Mouse (Mus musculus): ENCODE data around the gene Chrne. TPM values are rescaled to one million over a fixed set of nuclear protein-coding genes. Genes with fewer than 3 reads are reported as not detected.

Gene Chrne
- total RNA-seq, 2 experiments from 2014 or later = 1.2 TPM; not detected in 1

DNA sequence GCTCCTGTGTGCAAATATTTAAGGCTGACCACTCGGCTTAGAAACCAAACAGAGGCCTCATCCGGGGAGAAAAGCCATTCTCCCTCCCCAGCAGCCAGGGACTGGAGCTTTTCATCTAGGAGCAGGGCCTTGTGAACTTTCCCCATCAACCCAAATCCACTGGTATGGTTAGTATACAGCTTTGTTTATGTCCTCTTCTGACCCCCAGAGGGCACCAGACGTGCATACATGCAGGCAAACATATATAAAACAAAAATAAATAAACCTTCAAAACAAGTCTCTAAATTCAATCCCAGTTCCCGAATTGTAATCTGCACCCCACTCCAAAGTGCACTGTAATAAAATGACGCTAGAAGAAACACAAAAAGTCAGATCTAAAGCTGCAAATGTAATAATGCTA, 10.5 kb upstream of the Chrne start:
- ATAC-seq (ENCODE audit: poor library complexity, severe bottlenecking) = peak; percentile 70

DNA sequence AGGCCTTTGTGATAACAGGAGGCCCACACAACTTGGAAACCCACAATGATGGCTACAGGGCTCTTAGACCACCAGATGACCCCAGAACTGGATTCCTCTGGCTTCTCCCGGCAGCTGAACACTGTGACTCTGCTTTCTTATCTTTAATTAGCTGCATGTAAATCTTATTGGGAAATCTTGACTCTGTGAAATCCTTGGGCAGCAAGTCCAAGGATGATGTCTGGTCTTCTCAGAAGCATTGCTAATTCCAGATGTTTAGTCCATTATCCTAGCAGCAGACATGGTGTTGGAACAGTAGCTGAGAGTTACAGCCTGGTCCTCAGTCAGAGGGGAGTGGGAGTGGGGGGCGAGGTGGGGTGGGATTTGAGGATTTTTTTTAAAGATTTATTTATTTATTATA, 9.4 kb upstream of the Chrne start:
- no peak for ATAC-seq (ENCODE audit: poor library complexity, severe bottlenecking)

DNA sequence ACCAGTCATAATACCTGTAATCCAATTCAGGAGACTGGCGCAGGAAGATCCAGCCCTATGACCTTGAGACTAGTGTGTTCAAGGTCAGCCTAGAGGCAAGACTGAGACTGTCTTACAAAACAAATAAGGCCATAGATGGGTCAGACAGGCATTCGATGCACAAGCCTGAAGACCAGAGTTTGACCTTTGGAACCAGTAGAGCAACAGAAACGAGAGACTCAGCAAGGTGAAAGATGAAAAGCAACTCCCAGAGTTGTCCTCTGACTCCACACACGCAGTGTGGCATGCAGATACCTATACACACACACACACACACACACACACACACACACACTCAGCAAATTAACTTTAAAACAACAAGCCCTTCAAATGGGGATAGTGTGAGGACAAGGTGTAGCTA, 7.9 kb upstream of the Chrne start:
- ATAC-seq (ENCODE audit: poor library complexity, severe bottlenecking) = no peak

DNA sequence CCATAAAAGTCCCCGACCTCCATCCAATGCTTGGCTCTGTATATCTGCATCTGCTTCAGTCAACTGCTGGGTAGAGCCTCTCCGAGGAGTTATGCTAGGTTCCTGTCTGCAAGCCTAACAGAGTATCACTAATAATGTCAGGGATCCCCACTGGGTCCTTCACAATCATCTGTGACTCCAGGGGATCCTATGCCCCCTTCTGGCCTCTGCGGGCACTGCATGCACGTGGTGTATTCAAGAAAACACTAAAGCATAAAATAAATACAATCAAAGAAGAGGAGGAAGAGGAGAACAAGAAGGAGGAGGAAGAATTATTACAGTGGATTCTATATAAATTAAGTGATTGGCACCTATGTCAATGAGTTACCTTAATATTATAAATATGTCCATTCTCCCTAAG, 6.5 kb upstream of the Chrne start:
- peak; percentile 77 for ATAC-seq (ENCODE audit: poor library complexity, severe bottlenecking)

DNA sequence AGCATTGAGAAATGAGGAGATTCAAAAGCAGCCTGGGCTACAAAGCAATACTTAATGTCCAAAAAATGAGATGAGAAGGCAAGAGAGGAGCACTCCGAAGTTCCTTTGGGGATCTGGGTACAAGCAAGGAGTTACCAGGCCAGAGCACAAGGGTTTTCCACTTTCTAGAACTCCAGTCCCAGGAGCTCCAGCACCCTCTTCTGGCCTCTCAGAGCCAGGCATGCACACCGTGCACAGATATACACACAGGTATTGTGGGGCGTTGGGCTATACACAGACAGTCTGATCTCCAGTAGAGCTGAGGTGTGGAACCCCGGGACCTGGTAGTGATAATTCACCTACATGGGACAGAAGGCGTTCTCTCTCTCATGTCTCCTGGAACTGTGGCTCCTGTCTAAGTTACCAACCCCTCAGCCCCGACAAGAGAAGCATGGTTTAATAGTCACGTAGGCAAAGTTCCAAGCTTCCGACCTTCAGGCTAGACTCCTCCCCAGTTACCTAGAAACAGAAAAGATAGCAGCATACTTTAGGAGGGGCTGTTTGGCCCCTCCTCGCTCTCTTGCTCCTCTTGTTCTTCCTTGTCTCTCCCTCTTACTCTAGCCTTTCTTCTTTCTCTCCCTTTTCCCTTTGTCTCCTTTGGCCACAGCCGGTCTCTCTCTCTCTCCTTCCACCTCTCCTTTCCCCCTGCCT, 4.2 kb upstream of the Chrne start:
- no peak for ATAC-seq (ENCODE audit: poor library complexity, severe bottlenecking)

DNA sequence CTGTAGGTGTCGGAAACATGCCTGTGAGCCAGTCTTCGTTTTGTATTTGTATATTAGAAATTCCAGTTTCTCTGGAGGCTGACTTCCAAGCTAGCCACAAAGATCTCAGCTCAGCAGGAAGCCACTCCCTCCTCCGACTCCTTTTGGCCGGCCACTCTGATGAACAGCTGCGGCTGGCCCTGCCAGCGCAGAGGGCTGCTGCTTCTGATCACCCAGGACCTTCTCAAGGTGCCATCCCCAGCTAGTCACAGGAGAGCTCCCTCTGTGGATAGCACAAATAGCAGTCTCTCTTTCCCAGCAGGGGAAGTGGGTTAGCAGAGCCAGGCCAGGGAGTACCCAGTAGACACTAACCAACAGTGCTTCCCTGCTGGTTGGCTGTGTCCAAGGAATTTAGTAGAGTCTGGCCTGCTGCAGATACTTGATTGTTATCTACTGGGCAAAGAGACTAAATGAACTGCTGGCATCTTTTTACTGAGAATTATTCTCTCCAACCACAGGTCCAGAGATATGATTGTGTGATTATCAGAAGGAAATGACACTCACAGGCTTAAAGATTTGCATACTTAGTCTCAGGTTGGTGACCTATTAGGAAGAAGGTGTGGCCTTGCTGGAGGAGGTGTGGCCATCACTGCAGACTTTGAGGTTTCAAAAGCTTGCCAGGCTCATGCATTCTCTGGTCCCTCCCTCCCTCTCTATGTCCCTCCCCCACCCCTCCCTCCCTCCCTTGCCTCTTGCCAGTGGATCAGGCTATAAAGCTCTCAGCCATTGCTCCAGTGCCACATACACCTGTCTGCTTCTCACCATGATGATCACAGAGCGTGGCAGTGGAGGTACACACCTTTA, 3.2 kb upstream of the Chrne start:
- peak; percentile 35; the same call in 1 of the 2 replicates for ATAC-seq (ENCODE audit: poor library complexity, severe bottlenecking)

DNA sequence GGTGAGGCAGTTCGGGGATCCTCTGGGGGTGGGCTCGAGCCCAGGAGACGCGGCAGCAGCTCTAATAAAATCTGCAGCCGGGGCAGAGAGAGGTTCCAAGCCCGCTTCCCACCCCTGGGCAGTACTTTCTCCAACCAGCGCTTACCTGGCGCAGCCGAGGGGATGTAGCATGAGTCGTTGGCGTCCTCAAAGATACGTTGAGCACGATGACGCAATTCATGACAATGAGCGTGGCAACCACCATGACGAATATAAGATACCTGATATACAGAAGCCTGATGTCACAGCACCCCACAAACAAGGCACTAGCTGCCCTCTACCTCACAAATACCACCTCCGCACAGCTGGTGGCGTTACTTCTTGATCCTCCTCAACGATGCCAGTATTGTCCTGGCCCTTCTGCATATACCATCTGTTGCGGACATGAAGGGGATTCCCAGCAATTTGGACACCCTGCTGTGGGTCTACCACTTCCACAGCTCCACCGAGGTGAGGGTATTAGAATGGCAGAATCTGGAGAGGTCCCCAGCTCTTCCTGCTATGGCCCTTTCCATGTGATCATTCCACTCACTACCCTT, 3.4 kb downstream of the Chrne start, which contains the start of gene 4930544D05Rik:
TSS of gene 4930544D05Rik (plus strand) at position 333 of the 578 bp plus-strand sequence.
- peak; percentile 41 for ATAC-seq (ENCODE audit: poor library complexity, severe bottlenecking)

DNA sequence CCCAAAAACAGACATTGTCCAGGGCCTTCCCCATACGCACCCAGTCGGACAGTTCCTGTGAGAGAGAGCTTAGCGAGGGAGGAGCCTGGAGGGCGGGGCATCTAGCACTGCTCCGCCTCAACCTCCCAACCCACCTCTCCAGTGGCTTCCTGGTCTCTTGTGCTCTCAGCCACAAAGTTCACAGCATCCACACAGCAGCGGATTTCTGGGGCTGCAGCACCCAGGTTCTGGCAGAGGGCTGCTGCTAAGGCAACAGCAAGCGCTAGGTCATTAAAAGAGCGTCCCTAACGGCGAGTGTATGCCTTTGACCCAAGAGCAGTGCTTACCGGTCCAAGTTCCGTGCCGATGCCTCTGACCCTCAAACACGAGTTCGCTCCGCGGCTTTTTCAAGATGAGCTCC, 3.9 kb downstream of the Chrne start:
- peak; percentile 98 for ATAC-seq (ENCODE audit: poor library complexity, severe bottlenecking)

DNA sequence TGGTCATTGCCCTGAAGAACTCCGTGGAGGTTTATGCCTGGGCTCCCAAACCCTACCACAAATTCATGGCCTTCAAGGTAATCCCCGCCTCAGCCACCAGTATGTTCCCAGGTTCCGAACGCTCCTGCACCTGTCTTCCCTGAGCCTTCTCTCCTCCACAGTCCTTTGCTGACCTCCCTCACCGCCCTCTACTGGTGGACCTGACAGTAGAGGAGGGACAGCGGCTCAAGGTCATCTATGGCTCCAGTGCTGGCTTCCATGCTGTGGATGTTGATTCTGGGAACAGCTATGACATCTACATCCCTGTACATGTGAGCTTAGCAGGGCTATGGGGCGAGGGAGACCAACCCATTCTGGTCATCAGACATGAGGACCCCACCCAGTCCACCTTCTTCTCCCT, 6.5 kb downstream of the Chrne start:
- no peak for ATAC-seq (ENCODE audit: poor library complexity, severe bottlenecking)

DNA sequence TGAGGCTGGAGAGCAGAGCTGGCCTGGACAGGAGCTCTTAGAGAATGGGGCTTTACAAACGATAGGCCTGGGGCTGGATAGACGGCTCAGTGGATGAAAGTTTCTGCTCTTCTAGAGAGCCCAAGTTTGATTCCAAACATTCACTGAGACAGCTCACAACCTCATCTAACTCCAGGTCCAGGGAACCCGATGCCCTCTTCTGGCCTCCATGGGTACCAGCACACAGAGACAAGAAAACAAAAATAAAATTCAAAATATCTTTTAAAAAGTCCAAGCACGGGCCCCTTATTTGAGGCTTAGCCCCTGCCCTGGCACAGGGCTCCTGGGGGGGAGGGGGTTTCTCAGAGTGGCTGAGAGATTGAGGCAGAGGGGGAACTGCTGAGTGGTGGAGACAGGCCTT, 8.3 kb downstream of the Chrne start:
- ATAC-seq (ENCODE audit: poor library complexity, severe bottlenecking) = no peak

DNA sequence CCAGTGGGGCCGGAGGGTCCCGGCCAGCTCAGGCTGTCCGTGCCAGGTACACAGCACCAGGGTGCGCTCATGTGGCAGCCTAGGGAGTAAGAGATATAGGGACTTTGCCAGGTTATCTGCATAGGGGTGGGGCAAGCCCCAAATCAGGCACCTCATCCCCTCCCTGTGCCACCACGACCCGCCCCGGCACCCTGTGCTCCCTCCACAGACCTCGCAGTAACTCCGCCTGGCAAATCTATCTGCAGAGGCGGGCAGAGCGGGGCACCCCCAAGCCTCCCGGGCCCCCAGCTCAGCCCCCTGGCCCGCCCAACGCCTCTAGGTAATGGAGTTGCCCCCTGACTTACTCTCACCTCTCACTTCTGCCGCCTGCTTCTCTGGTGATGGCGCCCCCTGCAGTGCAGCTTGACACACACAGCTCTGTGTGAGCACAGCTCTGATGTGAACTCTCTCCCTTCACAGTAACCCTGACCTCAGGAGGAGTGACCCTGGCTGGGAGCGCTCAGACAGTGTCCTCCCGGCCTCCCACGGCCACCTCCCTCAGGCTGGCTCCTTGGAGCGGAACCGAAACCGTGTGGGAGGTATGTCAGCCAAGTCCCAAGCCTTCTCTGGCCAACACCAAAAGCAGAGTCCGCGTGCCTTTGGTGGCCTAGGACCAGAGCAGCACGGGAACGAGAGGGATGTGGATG, 10.5 kb downstream of the Chrne start:
- no peak for ATAC-seq (ENCODE audit: poor library complexity, severe bottlenecking)

DNA sequence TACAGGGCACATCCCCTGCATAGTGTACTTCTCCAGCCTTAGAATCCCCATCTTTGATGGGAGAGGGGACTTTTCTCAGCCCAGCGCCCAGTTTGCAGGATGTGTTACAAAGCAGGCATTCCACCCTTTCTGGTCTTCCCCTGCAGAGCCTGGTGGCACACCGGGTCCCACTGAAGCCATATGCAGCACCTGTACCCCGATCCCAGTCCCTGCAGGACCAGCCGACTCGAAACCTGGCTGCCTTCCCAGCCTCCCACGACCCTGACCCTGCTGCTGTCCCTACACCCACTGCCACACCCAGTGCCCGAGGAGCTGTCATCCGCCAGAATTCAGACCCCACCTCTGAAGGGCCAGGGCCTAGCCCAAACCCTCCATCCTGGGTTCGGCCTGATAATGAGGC, 11.4 kb downstream of the Chrne start:
- ATAC-seq (ENCODE audit: poor library complexity, severe bottlenecking) = no peak

DNA sequence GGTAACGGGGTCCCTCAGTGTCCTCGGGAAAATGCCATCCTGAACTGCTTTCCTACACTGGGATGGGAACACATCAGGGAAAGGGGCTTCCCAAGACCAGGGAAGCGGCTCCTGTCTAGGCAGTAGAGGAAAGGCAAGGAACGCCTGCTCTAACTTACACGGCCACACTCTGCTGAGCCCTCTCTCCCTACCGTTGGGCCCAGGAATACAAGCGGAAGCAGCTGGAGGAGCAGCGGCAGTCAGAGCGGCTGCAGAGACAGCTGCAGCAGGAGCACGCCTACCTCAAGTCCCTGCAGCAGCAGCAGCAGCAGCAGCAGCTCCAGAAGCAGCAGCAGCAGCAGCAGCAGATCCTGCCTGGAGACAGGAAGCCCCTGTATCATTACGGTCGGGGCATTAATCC, 12.3 kb downstream of the Chrne start:
- ATAC-seq (ENCODE audit: poor library complexity, severe bottlenecking) = no peak

DNA sequence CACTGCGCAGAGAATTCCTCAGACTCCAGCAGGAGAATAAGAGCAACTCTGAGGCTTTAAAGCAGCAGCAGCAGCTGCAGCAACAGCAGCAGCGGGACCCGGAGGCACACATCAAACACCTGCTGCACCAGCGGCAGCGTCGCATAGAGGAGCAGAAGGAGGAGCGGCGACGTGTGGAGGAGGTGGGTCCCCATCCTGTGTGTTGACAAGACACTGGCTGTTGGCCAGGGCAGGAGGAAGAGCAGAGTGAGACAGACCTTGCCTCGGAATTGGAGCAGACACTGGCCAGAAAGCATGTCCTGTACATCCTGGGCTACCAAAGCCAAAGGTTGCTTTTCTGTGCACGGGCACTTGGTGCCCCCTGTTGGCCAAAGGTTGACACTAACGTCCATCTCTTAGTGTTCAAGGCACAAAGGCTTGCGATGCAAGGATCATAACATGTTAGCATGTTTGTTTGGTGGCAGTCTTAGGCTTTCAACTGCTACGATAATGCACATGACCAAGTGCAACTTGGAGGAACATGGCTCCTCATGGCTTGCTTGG, 13.9 kb downstream of the Chrne start:
- peak; percentile 78 for ATAC-seq (ENCODE audit: poor library complexity, severe bottlenecking)

DNA sequence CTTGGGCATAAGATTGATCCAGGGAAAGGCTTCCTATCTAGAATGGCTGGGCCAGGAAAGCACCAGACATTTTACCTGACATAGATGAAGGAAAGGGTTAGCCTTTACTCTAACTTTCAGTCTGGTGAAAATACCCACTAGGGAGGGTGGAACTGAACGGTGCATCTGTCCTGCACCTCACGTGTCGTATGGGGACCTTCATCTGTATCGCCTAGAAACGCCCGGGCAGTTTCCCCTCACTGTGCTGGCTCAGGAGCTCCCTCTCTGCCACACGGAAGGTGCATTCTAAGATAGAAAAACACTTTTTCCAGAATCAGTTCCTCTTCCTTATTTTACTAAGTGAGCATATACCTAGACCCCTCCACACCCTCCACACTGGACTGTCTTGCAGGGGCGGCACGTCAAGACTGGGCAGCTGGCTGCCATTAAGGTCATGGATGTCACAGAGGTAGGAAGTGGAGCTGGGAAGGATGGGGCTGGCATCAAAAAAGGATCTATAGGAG, 20.5 kb downstream of the Chrne start:
- ATAC-seq (ENCODE audit: poor library complexity, severe bottlenecking) = peak; percentile 31; the same call in 1 of the 2 replicates

DNA sequence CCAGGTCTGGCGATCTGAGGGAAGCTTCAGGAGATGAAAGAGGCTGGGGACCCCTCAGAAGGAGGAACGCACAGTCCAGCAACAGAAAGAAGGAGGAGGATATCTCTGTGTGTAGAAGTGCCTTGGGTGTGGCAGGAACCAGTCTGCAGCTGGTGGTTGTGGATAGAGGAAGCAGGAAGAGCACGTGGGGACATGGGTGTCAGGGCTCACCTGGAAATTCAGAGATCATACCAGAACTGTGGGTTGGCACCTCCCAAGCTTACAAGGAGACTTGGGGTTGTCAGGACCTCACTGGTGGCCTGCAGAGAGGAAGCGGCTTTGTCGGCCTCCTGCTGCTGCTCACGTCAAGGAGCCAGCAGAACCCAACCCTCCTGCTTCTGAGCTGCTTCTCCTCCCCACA, 21.7 kb downstream of the Chrne start:
- peak; percentile 41 for ATAC-seq (ENCODE audit: poor library complexity, severe bottlenecking)

DNA sequence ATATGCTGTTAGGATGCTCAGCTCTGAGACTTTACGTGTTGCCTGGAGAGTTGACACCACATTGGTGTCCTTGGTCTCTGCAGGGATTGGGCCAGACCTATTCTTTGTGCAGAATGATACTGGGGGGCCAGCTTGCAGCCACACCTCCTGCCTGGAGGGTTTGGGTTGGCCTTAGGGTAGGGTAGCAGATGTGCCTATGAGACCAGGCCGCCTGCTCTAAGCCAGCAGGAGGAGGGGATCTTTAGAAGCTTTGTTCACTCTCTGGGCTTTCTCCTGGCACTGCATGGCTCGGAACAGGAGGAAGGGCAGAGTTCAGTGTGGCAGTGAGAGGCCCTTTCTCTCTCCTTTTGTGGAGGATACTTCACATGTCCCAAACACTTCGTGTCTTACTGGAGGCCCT, 22.9 kb downstream of the Chrne start:
- ATAC-seq (ENCODE audit: poor library complexity, severe bottlenecking) = no peak

DNA sequence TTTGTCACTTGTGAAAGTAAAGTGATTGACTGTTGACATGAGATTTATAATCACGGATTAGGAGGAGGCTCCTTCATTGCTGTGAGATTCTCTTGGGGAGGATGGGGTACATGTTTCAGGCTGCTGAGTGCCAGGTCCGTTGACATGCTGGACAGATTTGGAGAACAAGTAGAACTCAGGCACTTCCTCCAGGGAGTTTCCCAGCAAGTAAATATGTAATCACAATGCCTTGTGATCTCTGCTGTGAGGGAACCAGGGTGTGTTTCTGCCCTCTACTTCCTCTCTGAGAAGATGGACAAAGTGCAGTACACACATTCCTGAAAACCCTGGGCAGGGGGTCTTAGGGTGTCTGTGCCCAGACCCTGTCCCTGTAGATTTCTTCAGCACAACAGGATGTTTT, 23.4 kb downstream of the Chrne start:
- ATAC-seq (ENCODE audit: poor library complexity, severe bottlenecking) = peak; percentile 60

DNA sequence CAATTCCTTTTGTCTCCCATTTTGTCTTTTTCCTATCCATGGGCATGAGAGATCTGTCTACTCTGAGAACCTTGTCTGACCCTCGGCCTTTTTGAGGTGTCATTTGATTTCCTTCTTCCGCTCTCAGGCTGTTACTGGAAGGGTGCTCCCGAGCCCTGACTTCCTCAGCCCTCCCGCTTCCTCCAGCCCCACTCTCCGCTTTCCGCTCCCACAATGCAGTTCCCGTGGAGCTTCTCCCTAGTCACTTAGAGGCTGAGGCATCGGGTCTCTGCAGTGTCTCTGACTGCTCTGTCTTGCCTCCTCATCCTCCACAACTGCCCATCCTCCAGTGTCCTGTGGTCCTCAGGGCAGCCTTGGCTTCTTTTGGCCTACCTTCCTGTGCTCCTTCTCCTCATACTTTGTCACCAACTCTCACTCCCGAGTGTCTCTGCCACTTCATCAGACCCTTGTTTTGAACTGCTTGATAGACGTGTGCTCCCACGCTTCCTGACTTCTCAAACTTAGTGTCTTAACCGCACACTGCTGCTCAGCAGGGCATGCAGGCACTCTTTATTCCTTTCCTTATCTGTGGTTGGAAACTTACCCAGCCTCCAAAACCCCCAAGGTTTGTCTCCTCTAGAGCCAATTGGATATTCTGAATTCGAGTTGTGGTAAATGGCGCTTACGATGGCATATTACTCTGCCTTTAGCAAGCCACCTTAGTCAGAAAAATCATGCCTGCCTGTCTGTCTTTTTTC, 24.6 kb downstream of the Chrne start:
- ATAC-seq (ENCODE audit: poor library complexity, severe bottlenecking) = no peak

DNA sequence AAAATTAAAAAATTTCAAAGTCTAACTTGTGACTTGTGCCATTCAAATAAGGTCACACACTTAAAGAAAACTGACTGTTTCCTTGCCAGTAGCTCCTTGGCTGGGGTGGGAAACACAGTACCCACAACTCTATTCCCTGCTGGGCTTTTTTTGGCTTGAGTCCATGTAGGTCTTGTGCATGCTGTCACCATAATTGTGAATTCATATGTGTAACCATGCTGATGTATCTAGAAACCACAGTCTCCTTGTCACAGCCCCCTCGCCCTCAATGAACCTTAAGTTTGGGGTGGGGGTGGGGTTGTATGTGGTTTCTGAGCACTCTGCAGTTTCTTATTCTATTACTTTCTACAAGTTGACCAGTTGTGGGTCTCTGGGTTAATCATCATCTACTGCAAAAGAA, 27.3 kb downstream of the Chrne start:
- no peak for ATAC-seq (ENCODE audit: poor library complexity, severe bottlenecking)
